Mouse (Mus musculus): Measurements from ENCODE around the gene Tldc2.

- TF ChIP-seq EP300 (IDR thresholded peaks at IDR 0.05; ENCODE audit: low read depth) (no peak), CTCF (IDR thresholded peaks at IDR 0.05; ENCODE audit: low read depth) (no peak)
These were observed 51.3 kb downstream of the Tldc2 start for GRCm38 (mm10) chr2:157137959-157138731.
